Mouse (Mus musculus) kidney, adult 2 months (tissue): ENCODE results near the gene Ubn1.

ENCODE experiments used
- CTCF ChIP-seq: fragments of 200-500 bp; conservative IDR thresholded peaks from 2 replicates; pipeline ENCODE4 v1.5.1; 2011; ENCODE audit warnings: low read depth, mild to moderate bottlenecking, control low read depth, low read length, moderate library complexity, mixed read lengths; ENCODE audit not compliant: insufficient read depth, insufficient read length
- POLR2A ChIP-seq: fragments of 200-500 bp; IDR thresholded peaks from one replicate; pipeline ENCODE4 v1.6.1; 2011; ENCODE audit warnings: low read depth, low read length, control low read depth

DNA sequence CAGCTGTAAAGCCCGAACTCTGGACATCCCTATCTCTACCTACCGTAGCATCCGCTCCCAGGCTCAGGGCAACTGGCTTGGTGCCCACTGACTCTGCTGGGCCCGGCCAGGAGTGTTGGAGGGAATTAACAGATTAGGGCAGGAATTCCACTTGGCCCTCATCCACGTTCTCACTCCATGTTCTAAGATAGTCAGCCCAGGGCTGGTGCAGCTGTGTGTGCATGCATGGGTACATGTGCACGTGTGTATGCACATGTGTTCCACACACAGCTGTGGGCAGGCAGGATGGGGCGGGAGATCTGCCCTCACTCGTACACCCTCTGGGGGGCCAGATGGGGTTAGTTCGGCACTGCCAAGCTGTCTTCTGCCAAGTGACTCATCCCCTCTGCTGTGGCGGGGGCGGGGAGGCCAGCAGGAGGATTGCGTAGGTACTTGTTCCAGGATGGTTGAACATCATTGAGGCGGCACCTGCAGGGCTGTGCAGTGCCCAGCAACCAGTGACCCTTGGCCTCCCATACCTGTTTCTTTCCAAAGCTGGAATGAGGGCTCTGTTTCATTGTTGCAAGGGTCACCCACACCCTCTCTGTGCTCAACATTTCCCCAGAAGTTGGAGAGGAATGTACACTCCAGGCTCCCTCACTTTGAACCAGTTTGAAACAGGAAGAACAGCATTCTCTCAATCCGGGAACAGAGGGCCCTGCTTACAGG is 84.9 kb downstream of the Ubn1 start:
- no peak for TF ChIP-seq POLR2A
- no peak for TF ChIP-seq CTCF
